Mouse (Mus musculus) neutrophil, adult 83 days (primary cell): ENCODE results near the gene Olfr1507. TPM values are rescaled to one million over a fixed set of nuclear protein-coding genes. Genes with fewer than 3 reads are reported as not detected.

Experiments
- total RNA-seq, 2 experiments: library from RNA; stranded (reverse); gene quantifications; one replicate each; pipeline ENCODE4 v1.2.4; 2023

Olfr1507 gene
- total RNA-seq = not detected

GRCm38 (mm10) chr14:52495516-52495915, at the start of gene Olfr1507:
Olfr1507 (minus strand) TSS chr14:52495749.

GRCm38 (mm10) chr14:52467395-52467794, 28.2 kb downstream of the Olfr1507 start, which contains the start of gene Olfr1508:
Olfr1508 (minus strand) TSS chr14:52467495.

GRCm38 (mm10) chr14:52442690-52443089, 52.9 kb downstream of the Olfr1507 start, which contains the start of gene Olfr1509:
Olfr1509 (plus strand) TSS chr14:52442990.

Other genes starting within 250 kb of the Olfr1507 start
- gene Chd8, start 238.0 kb downstream of the Olfr1507 start, total RNA-seq = 100 to 1,000 TPM in 1 of 2 experiments, 10 to 100 TPM in 1; 89.4 to 100 TPM
- gene Tox4, start 216.6 kb downstream of the Olfr1507 start, total RNA-seq = 100 to 1,000 TPM in 1 of 2 experiments, 10 to 100 TPM in 1; 93.9 to 102 TPM
- 1 to 10 TPM; 2.8 to 3.2 TPM for gene Rab2b, start 216.2 kb downstream of the Olfr1507 start, total RNA-seq
- gene Mettl3, start 190.6 kb downstream of the Olfr1507 start, total RNA-seq = 10 to 100 TPM; 21.7 to 23.5 TPM
- gene Sall2, start 167.0 kb downstream of the Olfr1507 start, total RNA-seq = under 1 TPM; 0.57 to 0.68 TPM
- gene Olfr1513, start 139.3 kb downstream of the Olfr1507 start, total RNA-seq = not detected
- not detected for gene Olfr1512, start 116.6 kb downstream of the Olfr1507 start, total RNA-seq
- not detected for gene Olfr1511, start 98.4 kb downstream of the Olfr1507 start, total RNA-seq
- not detected for gene Olfr1510, start 81.4 kb downstream of the Olfr1507 start, total RNA-seq
- gene Olfr1509, start 52.8 kb downstream of the Olfr1507 start, total RNA-seq = not detected
- not detected for gene Olfr1508, start 28.3 kb downstream of the Olfr1507 start, total RNA-seq